Mouse (Mus musculus) CD4-positive, CD25-positive, alpha-beta regulatory T cell, adult 2 months (primary cell): ENCODE data around the gene Ankrd27.

Source experiments
- DNase-seq: peaks from one replicate; pipeline ENCODE4 v3.0.0-alpha.2; 2012; ENCODE audit warnings: low read depth, low spot score

The Ankrd27 gene

GRCm38 (mm10) chr7:35640072-35640471 lies 54.0 kb downstream of the Ankrd27 start:
- DNase-seq: no peak

- DNase-seq: peak; percentile 50
Observed at GRCm38 (mm10) chr7:35646317-35647081, 60.5 kb downstream of the Ankrd27 start.

- peak; percentile 98 for DNase-seq
Observed at GRCm38 (mm10) chr7:35647101-35647698, 61.2 kb downstream of the Ankrd27 start, which contains the start of gene Pdcd5. TSS of gene Pdcd5 (minus strand) at chr7:35647521.

- no peak for DNase-seq
Observed at GRCm38 (mm10) chr7:35648239-35649069, 62.4 kb downstream of the Ankrd27 start.

DNA sequence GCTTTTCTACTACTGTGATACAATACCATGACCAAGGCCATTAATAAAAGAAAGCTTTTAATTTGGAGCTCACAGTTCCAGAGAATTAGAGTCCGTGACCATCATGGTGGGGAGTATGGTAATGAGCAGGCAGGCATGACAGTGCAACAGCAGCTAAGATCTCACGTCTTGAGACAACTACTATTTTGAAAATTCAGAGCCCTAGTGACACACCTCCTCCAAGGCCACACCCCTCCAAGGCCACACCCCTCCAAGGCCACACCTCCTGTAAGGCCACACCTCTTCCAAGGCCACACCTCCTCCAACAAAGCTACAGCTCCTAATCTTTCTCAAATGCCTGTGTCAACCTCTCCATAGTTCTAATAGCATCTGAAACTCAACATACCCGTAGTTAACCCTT lies 63.0 kb downstream of the Ankrd27 start:
- peak; percentile 71 for DNase-seq

GRCm38 (mm10) chr7:35650716-35651410 lies 64.8 kb downstream of the Ankrd27 start:
- no peak for DNase-seq

GRCm38 (mm10) chr7:35651583-35652270 lies 65.7 kb downstream of the Ankrd27 start:
- peak; percentile 56 for DNase-seq

GRCm38 (mm10) chr7:35657829-35658228 lies 71.8 kb downstream of the Ankrd27 start:
- DNase-seq: no peak

DNA sequence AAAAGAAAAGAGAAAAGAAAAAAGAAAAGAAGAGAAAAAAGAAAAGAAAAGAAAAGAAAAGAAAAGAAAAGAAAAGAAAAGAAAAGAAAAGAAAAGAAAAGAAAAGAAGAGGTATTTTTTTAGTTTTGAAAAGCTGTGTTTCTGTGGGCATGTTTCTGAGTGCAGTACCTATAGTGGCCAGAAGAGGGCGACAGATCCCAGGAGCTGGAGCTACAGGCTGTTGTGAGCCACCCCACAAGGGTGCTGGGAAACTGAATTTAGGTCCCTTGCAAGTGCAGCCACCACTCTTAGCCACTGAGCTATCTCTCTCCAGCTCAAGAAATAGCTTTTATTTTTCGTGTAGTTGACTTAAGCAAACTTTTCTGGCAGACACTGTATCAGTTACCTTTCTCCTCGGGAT lies 73.1 kb downstream of the Ankrd27 start:
- peak; percentile 72 for DNase-seq

DNA sequence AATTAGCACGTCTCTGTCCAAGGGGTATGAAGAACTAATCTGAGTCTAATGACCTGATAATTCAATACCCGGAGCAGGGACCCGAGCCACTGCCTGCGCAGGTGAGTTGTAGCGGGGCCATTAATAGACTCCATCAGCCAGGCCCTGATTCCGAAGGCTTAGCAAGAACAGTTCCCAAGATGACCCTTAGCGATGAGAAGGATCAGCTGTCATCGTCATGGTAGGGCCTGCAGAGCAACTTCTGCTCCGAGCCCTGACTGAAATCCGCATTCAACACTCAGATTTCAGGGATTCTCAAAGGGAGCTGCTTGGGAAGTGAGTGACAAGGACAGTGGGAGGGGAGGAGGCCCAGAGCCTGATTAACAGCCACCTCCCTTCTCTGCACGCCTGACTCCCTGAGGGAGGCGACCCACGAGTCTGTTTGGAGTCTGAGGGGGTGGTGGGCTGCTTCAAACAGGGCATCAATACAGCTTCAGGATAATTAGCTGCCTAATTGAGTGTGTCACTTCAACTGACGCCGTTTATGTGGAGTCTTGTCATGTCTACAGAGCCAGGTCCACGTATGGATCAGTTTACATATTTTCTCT lies 77.8 kb downstream of the Ankrd27 start:
- no peak for DNase-seq

GRCm38 (mm10) chr7:35668066-35669041 lies 82.3 kb downstream of the Ankrd27 start:
- DNase-seq: no peak

- no peak for DNase-seq
Observed at GRCm38 (mm10) chr7:35678976-35679375, 92.9 kb downstream of the Ankrd27 start.

DNA sequence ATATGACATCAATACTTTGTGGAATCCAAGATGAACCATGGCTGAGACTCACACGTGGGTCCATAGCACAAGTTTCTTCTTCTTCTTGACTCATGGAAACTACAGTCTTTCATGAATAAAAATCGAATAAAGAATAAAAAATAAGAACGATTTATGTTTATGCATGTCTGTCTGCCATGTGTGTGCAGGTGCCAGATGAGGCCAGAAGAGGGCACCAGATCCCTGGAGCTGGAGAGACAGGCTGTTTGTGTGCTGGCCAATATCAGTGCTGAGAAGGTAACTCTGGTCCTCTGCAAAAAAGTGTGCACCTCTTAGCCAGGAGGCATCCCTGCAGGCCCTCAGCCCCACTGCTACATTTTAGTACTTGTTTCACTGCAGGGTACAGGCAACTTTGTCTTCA lies 95.5 kb downstream of the Ankrd27 start:
- DNase-seq: peak; percentile 15

- no peak for DNase-seq
Observed at GRCm38 (mm10) chr7:35683409-35684122, 97.5 kb downstream of the Ankrd27 start.

GRCm38 (mm10) chr7:35686216-35686615 lies 100.2 kb downstream of the Ankrd27 start:
- DNase-seq: no peak

GRCm38 (mm10) chr7:35686756-35687155 lies 100.7 kb downstream of the Ankrd27 start:
- peak; percentile 50 for DNase-seq

DNA sequence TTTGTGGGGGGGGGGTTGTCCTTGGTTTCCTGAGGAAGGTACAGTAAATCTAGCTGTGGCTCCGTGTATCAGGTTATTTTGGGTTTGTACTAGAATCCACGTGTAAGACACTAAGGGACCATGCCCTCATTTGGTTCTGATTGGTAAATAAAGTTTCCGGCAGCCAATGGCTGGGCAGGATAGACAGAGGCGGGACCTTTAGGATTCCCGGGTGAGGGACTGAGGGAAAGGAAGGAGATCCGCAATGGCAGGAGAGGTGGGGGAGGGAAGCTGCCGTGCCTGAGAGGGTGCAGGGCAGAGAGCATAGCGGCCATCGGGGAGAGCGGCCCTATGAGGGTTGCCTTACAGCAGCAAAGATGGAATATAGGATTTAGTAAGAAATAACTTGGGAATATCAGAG lies 101.2 kb downstream of the Ankrd27 start:
- no peak for DNase-seq

DNA sequence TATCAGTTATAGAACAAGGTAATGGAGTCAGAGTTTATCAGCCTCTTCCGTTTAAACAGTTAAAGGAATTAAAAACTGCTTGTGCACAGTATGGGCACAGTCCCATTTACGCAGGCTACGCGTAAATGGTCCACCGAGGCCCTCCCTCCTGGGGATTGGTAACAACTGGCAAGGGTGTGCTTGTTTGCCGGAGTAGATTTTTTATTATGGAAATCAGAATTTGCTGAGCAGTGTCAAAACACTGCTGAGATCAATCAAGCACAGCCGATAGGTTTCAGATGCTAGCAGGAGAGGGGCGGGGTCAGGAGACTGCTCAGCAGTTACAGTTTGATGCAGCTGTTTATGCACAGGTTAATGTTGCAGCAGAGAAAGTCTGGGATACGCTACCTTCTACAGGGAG lies 102.2 kb downstream of the Ankrd27 start:
- DNase-seq: no peak
